Mouse (Mus musculus): ENCODE measurements around the gene Cln3. TPM values are rescaled to one million over a fixed set of nuclear protein-coding genes. Genes with fewer than 3 reads are reported as not detected.

Cln3 gene
- polyA plus RNA-seq, 1 experiment = 269 TPM

DNA sequence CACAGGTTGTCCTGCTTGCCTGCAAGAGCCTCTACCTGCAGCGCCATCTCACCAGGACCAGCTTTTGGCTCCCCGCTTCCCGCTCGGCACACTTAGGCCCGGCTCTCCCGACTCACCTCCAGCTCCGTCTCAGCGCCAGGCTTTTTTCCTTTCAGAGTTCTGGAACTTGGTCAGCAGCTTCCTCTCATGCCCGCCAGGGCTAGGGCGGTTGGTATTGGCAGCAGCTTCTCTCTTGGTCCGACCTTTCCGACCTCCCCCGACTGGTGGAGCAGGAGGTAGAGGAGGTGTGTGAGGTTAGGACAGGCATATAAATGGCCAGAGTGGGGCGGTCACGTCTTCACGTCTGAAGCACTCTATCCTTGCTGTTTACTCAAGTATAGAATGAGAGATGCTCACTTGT lies 39.2 kb upstream of the Cln3 start:
- TF ChIP-seq CTCF (IDR thresholded peaks at IDR 0.05; ENCODE audit: control insufficient read depth, insufficient read depth, low read length) = no peak
- no peak for TF ChIP-seq POLR2A (IDR thresholded peaks at IDR 0.05; ENCODE audit: borderline replicate concordance, control insufficient read depth, low read depth, low read length)
- Histone ChIP-seq H3K27ac (ENCODE audit: control insufficient read depth, insufficient read depth, low read depth, low read length, poor library complexity) (no peak overlapping the region), H3K4me1 (ENCODE audit: control insufficient read depth, insufficient read depth, low read length) (peaks cover 4% of the 10 kb centered on the region), H3K4me3 (replicated peaks; ENCODE audit: control insufficient read depth, low read depth, low read length) (peak overlapping the region; percentile 37)
- WGBS = 86% methylated on average over 16 of the region's 16 CpGs

DNA sequence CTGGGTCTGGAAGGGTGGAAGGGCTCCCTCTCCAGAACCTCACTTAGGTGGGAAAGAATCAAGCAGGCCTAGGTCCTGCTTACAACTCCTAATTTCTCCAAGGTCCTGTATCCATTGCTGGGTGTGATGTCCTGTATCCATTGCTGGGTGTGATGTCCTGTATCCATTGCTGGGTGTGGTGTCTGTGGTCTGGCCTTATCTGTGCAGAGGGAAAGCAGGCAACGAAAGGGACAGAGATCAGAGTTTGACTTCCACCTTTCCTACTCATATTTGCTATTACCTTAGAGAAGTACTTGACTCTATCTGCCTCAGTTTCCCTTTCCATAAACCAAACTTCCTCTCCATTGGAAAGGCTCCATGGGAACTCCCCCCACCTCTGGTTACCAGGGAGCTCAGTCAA lies 37.8 kb upstream of the Cln3 start:
- TF ChIP-seq CTCF (IDR thresholded peaks at IDR 0.05; ENCODE audit: control insufficient read depth, insufficient read depth, low read length) (no peak), POLR2A (IDR thresholded peaks at IDR 0.05; ENCODE audit: borderline replicate concordance, control insufficient read depth, low read depth, low read length) (no peak)
- WGBS = 34% methylated on average over 1 of the region's 1 CpGs
- Histone ChIP-seq H3K4me3 (replicated peaks; ENCODE audit: control insufficient read depth, low read depth, low read length) (no peak overlapping the region), H3K27ac (ENCODE audit: control insufficient read depth, insufficient read depth, low read depth, low read length, poor library complexity) (no peak overlapping the region), H3K4me1 (ENCODE audit: control insufficient read depth, insufficient read depth, low read length) (peaks cover 4% of the 10 kb centered on the region)

DNA sequence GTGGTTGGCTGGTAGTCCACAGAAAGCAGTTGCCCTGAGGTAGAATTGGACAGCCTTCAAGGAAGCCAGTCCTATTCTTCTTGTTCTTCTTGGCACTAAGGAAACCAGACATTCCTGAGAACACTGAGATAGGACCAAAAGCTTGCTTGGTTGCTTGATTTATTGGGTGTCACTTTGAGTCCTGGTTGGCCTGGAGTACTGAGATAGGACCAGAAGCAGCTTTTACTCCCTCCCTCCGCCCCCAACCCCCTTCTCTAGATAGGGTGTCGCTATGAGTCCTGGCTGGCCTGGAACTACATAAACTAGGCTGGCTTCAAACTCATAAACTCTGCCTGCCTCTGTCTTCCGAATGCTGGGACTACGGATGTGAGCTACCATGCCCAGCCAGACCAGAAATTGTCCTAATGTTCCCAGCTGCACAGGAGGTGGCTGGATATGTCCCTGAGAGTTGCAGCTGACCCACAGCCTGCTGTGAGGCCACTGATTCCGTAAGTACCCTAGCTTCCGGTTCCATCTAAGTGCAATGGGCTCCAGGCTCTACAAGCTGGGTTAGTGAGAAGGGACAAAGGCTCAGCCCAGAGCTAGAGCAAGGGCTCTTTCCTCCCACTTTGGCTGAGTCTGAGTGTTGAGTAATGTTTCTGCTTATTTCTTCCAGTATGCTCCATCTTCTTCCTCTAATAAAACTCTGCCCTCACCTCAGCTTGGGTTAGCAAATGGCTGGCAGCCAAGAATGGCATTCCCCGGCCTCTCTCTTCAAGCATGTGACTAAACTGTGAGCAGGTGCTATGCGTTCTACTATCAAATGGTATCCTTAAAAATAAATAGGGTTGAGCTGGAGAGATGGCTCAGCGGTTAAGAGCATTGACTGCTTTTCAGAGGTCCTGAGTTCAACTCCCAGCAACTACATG lies 36.1 kb upstream of the Cln3 start:
- no peak for TF ChIP-seq POLR2A (IDR thresholded peaks at IDR 0.05; ENCODE audit: borderline replicate concordance, control insufficient read depth, low read depth, low read length)
- no peak for TF ChIP-seq CTCF (IDR thresholded peaks at IDR 0.05; ENCODE audit: control insufficient read depth, insufficient read depth, low read length)
- Histone ChIP-seq H3K4me1 (ENCODE audit: control insufficient read depth, insufficient read depth, low read length) (peaks cover 4% of the 10 kb centered on the region), H3K27ac (ENCODE audit: control insufficient read depth, insufficient read depth, low read depth, low read length, poor library complexity) (0 out of 2 replicates have a peak overlapping the region, but pooled peaks have one; percentile 29), H3K4me3 (replicated peaks; ENCODE audit: control insufficient read depth, low read depth, low read length) (no peak overlapping the region)
- 44% methylated on average over 9 of the region's 9 CpGs for WGBS

DNA sequence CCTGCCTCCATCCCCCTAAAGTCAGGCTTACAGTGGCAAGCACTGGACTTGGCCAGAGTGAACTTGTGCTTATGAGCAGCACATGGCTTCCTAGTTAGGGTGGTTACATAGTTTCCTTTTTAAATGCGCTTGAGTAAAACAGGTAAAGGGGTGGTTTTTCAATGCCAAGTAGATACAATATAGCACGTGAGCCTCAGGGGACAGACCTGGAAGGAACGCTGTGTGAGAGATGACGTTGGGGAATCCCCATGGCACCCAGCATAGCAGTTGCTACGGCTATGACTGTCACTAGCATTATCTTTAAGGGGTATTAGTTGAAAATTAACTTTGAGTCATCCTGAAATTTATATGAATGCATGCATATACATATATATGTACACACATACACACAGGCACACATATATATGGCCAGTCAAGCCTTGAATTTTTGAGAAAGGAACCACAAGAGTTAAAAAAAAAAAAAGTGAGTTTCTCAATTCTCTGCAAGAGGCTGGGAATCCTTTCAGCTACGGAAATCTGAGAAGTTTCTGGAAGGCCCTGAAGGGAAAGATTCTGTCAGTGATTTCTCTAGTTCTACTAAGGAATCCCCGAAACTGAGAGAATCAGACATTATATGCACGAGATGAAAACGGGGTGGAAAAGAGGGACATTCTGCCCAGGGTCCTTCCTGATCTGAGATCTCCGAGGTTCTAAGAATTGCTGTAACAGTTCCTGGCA lies 34.1 kb upstream of the Cln3 start:
- peaks cover 4% of the 10 kb centered on the region for H3K4me1 ChIP-seq (ENCODE audit: control insufficient read depth, insufficient read depth, low read length)
- TF ChIP-seq CTCF (IDR thresholded peaks at IDR 0.05; ENCODE audit: control insufficient read depth, insufficient read depth, low read length) (no peak), POLR2A (IDR thresholded peaks at IDR 0.05; ENCODE audit: borderline replicate concordance, control insufficient read depth, low read depth, low read length) (no peak)
- H3K27ac ChIP-seq (ENCODE audit: control insufficient read depth, insufficient read depth, low read depth, low read length, poor library complexity) = no peak overlapping the region
- 65% methylated on average over 10 of the region's 10 CpGs for WGBS
- H3K4me3 ChIP-seq (replicated peaks; ENCODE audit: control insufficient read depth, low read depth, low read length) = no peak overlapping the region

DNA sequence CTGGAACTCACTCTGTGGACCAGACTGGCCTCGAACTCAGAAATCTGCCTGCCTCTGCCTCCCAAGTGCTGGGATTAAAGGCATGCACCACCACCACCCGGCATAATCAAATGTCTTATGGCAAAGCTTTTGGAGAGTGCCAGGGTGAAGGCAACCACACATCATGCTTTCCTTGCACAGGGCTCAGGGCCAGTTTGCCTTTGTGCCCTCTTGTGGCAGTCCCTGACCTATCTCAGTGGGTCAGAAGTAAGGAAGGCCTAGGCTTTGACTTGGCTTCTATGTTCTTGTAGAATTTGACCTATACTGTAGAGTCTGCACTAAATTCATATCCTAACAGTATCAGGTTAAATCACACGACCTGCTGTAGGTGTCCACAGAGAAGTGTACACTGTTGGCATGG lies 31.1 kb upstream of the Cln3 start:
- peaks cover 3% of the 10 kb centered on the region for H3K4me1 ChIP-seq (ENCODE audit: control insufficient read depth, insufficient read depth, low read length)
- TF ChIP-seq CTCF (IDR thresholded peaks at IDR 0.05; ENCODE audit: control insufficient read depth, insufficient read depth, low read length) (peak; percentile 54), POLR2A (IDR thresholded peaks at IDR 0.05; ENCODE audit: borderline replicate concordance, control insufficient read depth, low read depth, low read length) (no peak)
- WGBS = 62% methylated on average over 3 of the region's 3 CpGs
- H3K27ac ChIP-seq (ENCODE audit: control insufficient read depth, insufficient read depth, low read depth, low read length, poor library complexity) = no peak overlapping the region
- no peak overlapping the region for H3K4me3 ChIP-seq (replicated peaks; ENCODE audit: control insufficient read depth, low read depth, low read length)

DNA sequence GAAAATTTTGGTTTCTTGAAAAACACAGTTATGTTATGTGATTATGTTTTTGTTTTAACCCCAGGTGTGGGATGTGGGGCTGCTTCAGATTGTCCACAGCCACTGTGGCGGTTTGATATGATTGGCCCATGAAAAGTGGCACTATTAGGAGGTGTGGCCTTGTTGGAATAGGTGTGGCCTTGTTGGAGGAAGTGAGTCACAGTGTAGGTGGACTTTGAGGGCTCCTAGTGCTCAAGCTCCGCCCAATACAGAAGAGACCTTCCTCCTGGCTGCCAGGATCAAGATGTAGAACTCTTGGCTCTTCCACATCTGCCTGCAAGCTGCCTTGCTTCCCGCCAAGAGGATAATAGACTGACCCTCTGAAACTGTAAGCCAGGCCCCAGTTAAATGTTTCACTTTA lies 27.1 kb upstream of the Cln3 start:
- Histone ChIP-seq H3K4me1 (ENCODE audit: control insufficient read depth, insufficient read depth, low read length) (peaks cover 2% of the 10 kb centered on the region; the same call in 1 of the 2 replicates), H3K4me3 (replicated peaks; ENCODE audit: control insufficient read depth, low read depth, low read length) (no peak overlapping the region), H3K27ac (ENCODE audit: control insufficient read depth, insufficient read depth, low read depth, low read length, poor library complexity) (no peak overlapping the region)
- WGBS = 77% methylated on average over 3 of the region's 3 CpGs
- no peak for TF ChIP-seq CTCF (IDR thresholded peaks at IDR 0.05; ENCODE audit: control insufficient read depth, insufficient read depth, low read length)
- TF ChIP-seq POLR2A (IDR thresholded peaks at IDR 0.05; ENCODE audit: borderline replicate concordance, control insufficient read depth, low read depth, low read length) = no peak

DNA sequence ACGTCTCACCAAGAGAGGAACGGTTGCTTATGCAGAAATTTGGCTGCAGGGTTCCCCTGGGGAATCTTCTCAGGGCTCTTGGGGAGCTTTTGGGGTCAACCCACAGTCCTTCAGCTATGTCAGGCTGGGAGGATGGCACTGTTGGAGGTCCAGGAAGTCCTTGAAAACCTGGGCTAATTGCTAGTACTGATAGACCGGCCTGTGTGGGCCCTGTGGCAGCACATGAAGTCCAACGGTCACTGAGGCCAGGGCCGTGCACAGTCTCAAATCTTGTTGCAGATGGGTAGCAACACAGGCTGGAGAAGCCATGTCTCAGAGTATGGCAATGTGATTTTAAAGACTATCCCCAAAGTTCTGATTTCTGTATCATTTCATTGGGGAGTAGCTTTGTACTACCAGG lies 22.2 kb upstream of the Cln3 start:
- peaks cover 8% of the 10 kb centered on the region; the same call in 1 of the 2 replicates for H3K4me1 ChIP-seq (ENCODE audit: control insufficient read depth, insufficient read depth, low read length)
- 62% methylated on average over 5 of the region's 5 CpGs for WGBS
- peak overlapping the region; percentile 91; the same call in 1 of the 2 replicates for H3K27ac ChIP-seq (ENCODE audit: control insufficient read depth, insufficient read depth, low read depth, low read length, poor library complexity)
- TF ChIP-seq POLR2A (IDR thresholded peaks at IDR 0.05; ENCODE audit: borderline replicate concordance, control insufficient read depth, low read depth, low read length) (no peak), CTCF (IDR thresholded peaks at IDR 0.05; ENCODE audit: control insufficient read depth, insufficient read depth, low read length) (no peak)
- H3K4me3 ChIP-seq (replicated peaks; ENCODE audit: control insufficient read depth, low read depth, low read length) = no peak overlapping the region

DNA sequence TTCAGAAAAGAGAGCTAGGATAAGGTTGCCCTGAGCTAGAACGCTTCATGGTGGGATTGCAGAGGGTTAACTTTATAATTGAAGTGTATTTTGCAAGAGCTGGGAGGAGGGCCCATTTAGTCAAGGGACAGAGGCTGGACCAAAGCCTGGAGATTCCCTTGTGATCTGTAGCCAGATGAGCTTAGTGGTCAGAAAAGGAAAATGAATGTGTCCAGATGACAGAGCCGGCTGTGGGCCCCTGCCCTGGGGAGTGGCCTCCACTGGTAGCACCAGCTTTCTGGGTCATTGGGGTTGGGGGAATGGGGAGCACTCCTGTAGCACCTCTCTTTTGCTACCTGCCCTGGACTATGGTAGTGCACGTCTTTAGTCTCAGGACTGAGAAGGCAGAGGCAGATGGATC lies 21.4 kb upstream of the Cln3 start:
- peaks cover 11% of the 10 kb centered on the region; the same call in 1 of the 2 replicates for H3K4me1 ChIP-seq (ENCODE audit: control insufficient read depth, insufficient read depth, low read length)
- H3K4me3 ChIP-seq (replicated peaks; ENCODE audit: control insufficient read depth, low read depth, low read length) = no peak overlapping the region
- 48% methylated on average over 3 of the region's 3 CpGs for WGBS
- H3K27ac ChIP-seq (ENCODE audit: control insufficient read depth, insufficient read depth, low read depth, low read length, poor library complexity) = peak overlapping the region; percentile 91
- no peak for TF ChIP-seq POLR2A (IDR thresholded peaks at IDR 0.05; ENCODE audit: borderline replicate concordance, control insufficient read depth, low read depth, low read length)
- TF ChIP-seq CTCF (IDR thresholded peaks at IDR 0.05; ENCODE audit: control insufficient read depth, insufficient read depth, low read length) = no peak
